Mouse (Mus musculus): Measurements from ENCODE around the gene Zfp518a.

The Zfp518a gene

DNA sequence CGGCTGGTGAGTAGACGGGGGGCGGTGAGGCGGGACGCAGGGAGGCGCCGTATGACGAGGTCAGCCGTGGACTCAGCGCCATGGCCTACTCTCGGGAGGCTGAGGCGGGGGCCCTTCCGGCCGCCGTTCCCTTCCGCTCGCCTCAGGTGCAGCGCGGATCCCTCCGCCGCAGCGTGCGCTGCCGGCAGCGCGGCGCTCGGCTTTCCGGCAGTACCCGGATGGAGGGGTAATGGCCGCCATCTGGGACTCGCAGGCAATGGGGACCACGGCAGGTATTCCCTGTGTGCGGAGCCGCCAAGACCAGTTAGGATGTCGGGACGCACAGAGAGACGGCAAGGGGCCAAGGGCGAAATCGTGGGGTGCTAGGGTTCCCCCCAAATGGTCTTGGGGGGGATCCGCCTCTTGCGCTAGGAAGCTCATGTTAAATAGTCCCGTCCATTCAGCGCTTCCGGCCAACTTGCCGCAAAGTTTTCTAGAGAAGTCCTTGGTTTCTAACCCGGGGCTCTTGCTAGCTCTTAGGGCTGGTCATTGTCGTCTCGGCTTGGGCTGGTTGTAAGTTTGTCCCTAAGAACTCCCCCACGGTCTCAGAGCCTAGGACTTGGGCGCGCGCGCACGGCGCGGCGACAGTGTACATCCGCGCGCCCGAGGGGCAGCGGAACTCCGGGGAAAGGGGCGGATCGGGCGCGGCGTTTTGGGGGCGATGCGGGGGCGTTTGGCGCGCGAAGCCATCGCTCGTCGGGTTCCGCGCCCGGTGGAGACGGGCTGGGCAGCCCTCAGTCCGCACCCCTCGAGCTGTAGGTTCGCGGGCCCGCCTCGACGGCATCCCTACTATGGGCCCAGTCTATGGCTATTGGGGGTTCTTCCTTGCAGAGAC lies at the start of gene Zfp518a:
Gene Zfp518a, plus strand, starts transcription at position 187 of the 874 bp plus-strand sequence.
- peak; percentile 99 for DNase-seq (ENCODE audit: low read depth, low spot score)

GRCm38 (mm10) chr19:40844731-40845130 lies 49.8 kb upstream of the Zfp518a start:
- no peak for DNase-seq (ENCODE audit: low read depth, low spot score)

GRCm38 (mm10) chr19:40849391-40849790 lies 45.1 kb upstream of the Zfp518a start:
- DNase-seq (ENCODE audit: low read depth, low spot score): no peak

- DNase-seq (ENCODE audit: low read depth, low spot score): no peak
Measured at GRCm38 (mm10) chr19:40859555-40859954, 35.0 kb upstream of the Zfp518a start.

DNA sequence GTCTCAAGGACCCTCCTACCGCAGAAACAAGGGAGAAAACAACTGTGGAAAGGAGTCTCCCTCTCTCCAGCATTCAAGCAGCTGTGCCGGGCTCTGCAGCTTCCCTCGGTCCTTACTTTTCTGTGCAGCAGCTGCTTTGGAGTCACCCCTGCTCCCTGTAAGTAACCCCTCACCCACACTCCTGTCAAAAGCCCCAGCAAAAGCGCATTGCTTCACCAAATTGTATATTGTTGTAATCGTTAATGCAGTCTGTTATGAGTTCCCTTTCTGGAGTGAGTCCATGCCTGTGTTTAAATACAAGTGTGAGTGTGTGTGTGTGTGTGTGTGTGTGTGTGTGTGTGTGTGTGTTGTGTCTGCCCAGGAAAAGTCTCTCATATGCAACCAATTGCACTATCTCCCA lies 26.2 kb upstream of the Zfp518a start:
- no peak for DNase-seq (ENCODE audit: low read depth, low spot score)

DNA sequence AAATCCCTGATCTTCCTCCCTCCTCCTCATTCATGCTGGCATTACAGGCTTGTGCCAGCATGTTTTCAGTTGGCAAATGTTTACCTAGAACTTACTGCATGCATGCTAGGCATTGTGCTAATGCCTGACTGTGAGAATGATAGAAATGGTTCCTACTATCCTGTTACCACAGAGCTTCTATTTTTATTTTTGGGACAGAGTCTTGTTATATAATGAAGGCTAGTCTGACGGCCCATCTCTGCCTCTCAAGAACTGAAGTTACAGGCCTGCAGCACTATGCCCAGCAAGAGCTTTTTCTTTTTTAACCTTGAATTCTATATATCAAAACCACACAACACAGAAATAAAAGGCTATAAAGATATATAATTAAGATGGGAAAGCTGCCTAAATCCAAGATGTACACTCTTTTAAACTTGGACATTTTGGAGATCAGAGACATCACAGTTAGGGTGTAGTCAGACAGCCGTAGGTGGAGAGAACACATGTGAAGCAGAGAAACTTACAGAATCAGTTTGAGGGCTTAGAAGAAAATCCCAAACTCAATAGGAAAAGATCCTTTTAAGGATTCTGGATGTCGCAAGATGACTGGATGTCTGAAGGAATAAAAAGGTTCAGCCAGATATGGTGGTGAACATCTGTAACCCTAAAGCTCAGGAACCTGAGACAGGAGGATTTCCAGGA lies 24.9 kb upstream of the Zfp518a start:
- no peak for DNase-seq (ENCODE audit: low read depth, low spot score)

- DNase-seq (ENCODE audit: low read depth, low spot score): no peak
Measured at GRCm38 (mm10) chr19:40872955-40873665, 21.4 kb upstream of the Zfp518a start.

DNA sequence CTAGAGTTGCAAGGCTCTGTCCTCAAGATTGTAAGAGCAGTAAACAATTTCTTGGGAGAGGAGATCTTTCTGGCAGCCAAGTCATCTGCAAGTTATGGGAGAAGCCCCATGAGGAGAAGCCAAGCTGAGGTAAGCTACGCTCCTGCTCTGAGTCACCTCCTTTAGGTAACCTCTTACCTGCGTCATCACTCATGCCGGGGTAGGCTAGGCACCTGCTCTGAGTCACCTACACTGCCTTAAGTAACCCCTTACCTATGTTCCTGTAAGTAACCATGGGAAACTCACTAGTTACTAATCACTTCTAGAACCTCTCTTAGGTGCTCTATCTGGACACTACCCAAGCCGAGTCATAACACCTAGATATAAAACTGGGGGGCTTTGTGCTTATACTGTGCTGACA lies 12.8 kb upstream of the Zfp518a start:
- DNase-seq (ENCODE audit: low read depth, low spot score): no peak

DNA sequence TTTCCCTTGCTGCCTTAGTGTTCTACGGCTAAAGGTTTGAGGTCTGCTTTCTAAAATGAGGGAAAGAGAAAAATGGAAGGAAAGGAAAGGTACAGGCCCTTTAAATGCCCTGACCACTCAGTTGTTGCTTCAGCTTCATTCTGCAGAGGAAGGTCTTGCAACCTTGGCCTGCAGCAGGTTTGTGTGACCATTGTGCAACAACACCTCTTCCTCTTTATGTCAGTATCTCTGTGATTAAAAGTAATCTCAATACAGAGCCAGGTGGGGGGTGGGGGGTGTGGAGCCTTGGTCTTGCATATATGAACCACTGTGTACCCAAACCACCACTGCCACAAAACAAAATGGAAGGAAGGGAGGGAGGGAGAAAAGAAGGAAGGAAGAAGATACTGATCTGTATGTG lies 5.6 kb upstream of the Zfp518a start:
- DNase-seq (ENCODE audit: low read depth, low spot score): no peak

- no peak for DNase-seq (ENCODE audit: low read depth, low spot score)
Measured at GRCm38 (mm10) chr19:40894071-40894506, 416 bp upstream of the Zfp518a start.

DNA sequence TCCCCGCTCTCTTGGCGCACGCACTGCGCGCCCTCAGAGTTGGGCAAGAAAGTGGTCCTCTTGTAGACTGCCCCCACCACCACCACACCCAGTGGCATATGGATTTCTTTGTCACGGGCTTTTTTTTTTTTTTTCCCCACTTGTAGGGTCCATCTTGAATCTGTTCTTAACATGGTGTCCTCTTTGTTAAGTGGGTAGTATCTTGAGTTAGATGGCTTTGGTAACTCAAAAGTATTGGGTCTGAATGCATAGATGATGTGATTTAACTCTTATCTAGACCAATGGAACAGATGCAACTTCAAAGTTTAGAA lies 843 bp downstream of the Zfp518a start:
- DNase-seq (ENCODE audit: low read depth, low spot score): no peak

DNA sequence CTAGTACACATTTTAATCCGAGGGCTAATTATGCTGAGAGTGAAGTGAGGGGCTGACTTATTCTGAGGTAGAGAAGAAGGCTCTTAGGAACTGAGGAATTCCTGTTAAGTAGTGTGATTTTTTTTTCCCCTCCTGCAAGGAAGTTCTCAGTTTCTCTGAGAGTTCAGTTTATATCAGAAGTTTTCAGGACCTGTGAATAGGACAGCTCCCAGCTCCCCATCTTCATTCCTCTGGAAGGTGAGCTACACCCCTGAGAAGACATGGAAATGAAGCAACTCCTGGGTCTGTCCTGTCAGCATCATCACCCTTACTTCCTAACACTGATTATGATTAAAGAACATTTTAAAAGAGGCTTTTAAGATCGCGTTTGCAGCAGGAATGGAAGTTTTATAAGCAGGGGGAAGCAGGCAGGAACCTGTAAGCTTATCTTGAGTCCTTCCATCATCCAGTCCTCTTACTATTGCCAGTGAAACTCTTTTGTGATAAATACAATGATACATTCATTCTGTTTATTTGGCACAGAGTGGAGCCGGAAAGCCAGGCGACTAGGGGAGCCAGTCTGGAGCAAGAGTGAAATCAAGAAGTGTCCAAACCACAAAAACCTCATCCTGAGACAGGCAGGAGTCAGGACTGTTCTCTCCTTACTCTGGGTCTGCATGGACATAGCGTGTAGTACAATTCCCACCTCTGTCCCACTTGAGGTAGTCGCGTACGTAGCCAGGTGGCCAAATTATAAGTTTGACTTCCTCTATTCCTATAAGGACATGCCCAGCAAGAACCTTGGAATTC lies 37.3 kb downstream of the Zfp518a start:
- no peak for DNase-seq (ENCODE audit: low read depth, low spot score)

GRCm38 (mm10) chr19:40935376-40935775 lies 40.9 kb downstream of the Zfp518a start:
- DNase-seq (ENCODE audit: low read depth, low spot score): no peak

DNA sequence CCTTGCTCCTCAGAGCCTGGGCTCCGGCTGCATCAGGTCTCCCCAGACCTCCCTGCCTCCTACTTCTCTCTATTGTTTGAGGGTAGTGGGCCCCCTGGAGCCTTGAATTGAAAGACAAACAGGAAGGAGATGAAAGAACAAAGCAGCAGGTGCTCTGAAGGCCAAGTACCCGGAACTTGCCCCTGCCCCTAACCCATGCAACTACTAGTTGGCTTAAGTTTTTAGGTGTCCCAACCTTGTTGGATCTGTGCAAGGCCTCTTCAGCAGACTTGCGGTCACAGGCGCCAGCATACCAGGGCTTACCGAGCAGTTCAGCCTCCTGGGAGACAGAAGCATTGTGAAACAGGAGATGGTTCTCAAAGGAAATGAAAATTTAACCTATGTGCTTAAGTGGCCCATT lies 41.5 kb downstream of the Zfp518a start:
- no peak for DNase-seq (ENCODE audit: low read depth, low spot score)

DNA sequence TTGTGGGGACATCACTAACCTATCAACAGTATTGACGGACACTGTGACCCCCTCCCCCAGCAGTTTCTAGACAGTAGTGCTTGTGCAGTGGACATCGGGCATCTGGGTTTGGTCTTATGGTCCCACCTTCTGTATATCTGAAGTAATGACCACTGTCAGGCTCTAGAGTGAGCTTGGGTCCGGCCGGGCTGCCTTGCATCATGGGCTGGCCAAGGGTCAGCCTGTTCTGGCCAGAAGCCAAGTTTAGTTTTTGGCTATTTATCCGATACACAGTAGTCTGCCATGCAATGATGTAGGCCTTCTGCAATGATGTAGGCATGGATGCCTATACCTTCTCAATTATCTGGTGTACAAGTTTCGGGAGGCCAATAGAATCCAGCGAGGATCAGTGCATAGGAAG lies 49.0 kb downstream of the Zfp518a start:
- DNase-seq (ENCODE audit: low read depth, low spot score): no peak

DNA sequence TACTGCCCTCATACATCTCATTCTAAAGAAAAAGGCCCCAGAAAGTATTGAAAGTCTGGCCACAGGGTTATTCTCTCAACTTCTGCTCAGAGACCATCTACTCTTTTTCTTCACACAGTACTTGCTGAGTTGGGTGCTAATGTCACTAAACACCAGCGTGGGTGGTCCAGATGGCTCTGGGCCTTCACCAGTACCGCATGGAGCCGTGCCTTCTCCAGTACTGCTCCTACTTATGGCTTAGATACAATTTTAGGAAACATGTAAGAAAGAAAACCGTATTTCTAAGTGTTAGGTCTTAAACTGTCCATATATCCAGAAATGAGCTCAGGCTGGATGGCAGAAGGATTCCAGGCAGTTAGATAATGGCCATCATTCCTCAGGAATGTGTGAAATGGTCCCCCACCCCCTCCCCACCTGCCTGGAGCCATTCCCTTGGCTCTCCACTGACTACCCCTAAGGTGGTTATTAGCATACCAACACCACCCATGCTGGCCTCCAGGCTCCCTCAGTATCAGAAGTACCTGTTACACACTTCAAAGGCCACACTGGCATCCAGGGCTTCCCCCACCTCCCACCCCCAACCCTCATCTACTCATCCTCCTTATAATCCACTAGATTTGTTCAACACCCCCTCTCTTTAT lies 52.6 kb downstream of the Zfp518a start:
- no peak for DNase-seq (ENCODE audit: low read depth, low spot score)

DNA sequence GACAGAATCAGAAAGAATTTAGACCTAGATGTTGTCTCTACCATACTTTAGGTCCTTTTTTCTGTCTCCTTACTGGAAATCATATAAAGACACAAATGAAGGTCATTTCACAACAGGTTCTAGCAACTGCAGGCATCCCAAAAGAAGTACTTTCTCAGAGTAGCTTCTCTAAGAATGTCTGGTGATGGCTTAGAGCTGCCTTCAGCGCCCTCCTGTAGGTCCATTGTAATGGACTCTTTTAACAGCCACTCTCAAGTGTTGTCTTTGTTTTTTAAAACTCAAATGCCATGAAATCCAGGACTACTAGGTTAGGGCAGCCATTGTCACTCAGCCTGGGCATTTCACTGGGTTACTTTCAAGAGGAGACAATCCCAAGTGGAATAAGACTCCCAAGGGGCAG lies 64.5 kb downstream of the Zfp518a start:
- no peak for DNase-seq (ENCODE audit: low read depth, low spot score)

DNA sequence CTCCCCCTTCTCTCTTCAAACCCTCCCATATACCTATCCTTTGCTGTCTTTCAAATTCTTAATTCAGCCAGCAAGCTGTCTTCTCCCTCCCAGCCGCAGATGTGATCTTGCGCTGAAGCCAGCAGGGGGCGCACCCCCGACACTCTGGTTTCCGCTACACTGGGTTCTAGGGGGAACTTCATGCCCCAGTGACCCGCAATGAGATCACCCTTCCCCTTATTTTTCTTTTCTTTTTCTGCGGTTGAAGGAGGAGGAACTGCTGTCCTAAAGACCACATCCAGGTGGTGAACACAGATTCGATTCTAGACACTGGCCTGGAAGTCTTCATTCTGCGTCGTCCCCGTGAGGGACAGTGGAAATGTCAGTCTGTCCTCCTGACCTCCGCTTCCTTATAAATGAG lies 68.5 kb downstream of the Zfp518a start:
- DNase-seq (ENCODE audit: low read depth, low spot score): peak; percentile 92

- no peak for DNase-seq (ENCODE audit: low read depth, low spot score)
Measured at GRCm38 (mm10) chr19:40964367-40964891, 69.9 kb downstream of the Zfp518a start.

DNA sequence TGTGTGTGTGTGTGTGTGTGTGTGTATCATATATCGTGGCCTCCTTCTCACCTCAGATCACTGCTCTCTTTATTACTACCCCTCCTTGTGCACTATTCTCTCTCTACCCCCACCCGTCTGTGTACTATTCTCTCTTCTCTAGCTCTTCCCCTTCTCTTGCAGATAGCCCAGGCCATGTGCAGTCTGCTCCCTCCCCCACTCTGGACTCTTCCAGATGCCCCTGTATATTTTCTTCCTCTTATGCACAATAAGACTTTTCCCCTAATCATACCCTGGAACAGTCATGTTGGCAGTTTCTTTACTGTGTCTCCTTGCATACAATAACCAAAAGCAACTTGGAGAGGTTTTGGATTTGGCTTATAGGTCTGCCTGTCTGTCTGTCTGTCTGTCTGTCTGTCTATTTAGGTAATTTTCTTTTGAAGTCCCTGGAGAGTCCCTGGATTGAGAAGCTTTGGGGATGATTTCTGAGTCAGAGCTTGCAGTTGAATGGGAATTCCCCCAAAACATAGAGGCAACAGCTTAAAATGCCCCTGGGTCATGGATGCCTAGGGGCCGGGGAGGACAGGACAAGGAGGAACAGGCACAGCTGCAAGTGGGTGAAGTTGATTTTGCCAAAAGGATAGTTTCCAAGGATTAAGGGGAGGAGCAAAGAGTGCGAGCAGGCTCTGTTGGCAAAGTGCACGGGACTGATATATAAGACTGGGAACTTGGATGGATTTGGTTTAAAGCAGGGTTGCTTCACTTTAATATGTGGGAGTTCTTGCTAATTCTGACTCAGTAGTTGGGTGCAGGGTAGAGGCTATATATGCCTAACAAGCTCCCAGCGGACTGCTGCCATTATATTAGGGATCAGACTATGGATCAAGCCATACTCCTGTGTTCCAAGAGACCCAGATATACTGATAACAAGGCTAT lies 70.7 kb downstream of the Zfp518a start:
- DNase-seq (ENCODE audit: low read depth, low spot score): peak; percentile 33

All from A20 (cell line).